Mouse (Mus musculus) heart, embryonic 14.5 days (tissue): Measurements from ENCODE around the gene Sirpb1b. TPM values are rescaled to one million over a fixed set of nuclear protein-coding genes. Genes with fewer than 3 reads are reported as not detected.
"Not testable (repeated sequence)": the region's sequence is repeated elsewhere in the genome, so short reads cannot be mapped to it uniquely, and the experiment has no call there.

Experiments
- ATAC-seq: fragments of 200-750 bp; cut with Nextera tagmentation; 2 replicates; pipeline ENCODE4 v1.8.0; 2017; ENCODE audit warnings: low read depth, moderate TSS enrichment; ENCODE audit not compliant: insufficient number of reproducible peaks, insufficient read depth, low FRiP score
- H3K27ac ChIP-seq, 2 experiments: fragments of 200-500 bp in 1 of 2; fragments of 300-500 bp in 1 of 2; sonication (generic) in 1 of 2; replicated peaks in 1 of 2; 2 replicates each; pipeline ENCODE4 v1.5.1; 2012 to 2014; ENCODE audit warnings: low read depth in 2 of 2, low read length in 2 of 2, control low read depth in 1 of 2, mild to moderate bottlenecking in 1 of 2, mixed read lengths in 1 of 2; ENCODE audit not compliant: control insufficient read depth in 1 of 2, insufficient read depth in 1 of 2
- H3K27me3 ChIP-seq: fragments of 300-500 bp; sonication (generic); 2 replicates; pipeline ENCODE4 v1.6.1; 2014; ENCODE audit warnings: mild to moderate bottlenecking, low read length, control low read depth; ENCODE audit not compliant: control insufficient read depth, insufficient read depth
- H3K36me3 ChIP-seq: fragments of 300-500 bp; sonication (generic); 2 replicates; pipeline ENCODE4 v1.6.1; 2014; ENCODE audit warnings: mild to moderate bottlenecking, control low read depth, low read length, mixed read lengths; ENCODE audit not compliant: control insufficient read depth, insufficient read depth
- H3K4me1 ChIP-seq, 2 experiments: fragments of 200-500 bp in 1 of 2; fragments of 300-500 bp in 1 of 2; sonication (generic) in 1 of 2; 2 replicates each; pipeline ENCODE4 v1.6.1; 2012 to 2014; ENCODE audit warnings: low read length in 2 of 2, control low read depth in 1 of 2, mixed read lengths in 1 of 2; ENCODE audit not compliant: control insufficient read depth in 2 of 2, insufficient read depth in 2 of 2
- H3K4me2 ChIP-seq: fragments of 300-500 bp; sonication (generic); 2 replicates; pipeline ENCODE4 v1.6.1; 2014; ENCODE audit warnings: mild to moderate bottlenecking, low read length
- H3K4me3 ChIP-seq, 2 experiments: fragments of 200-500 bp in 1 of 2; fragments of 300-500 bp in 1 of 2; sonication (generic) in 1 of 2; 2 replicates each; pipeline ENCODE4 v1.5.1; 2012 to 2014; ENCODE audit warnings: low read length in 2 of 2, mild to moderate bottlenecking in 2 of 2, control low read depth in 1 of 2, low read depth in 1 of 2, moderate library complexity in 1 of 2; ENCODE audit not compliant: control insufficient read depth in 1 of 2, insufficient read depth in 1 of 2
- H3K9ac ChIP-seq: fragments of 300-500 bp; sonication (generic); 2 replicates; pipeline ENCODE4 v1.6.1; 2014; ENCODE audit warnings: mild to moderate bottlenecking, low read length
- H3K9me3 ChIP-seq: fragments of 300-500 bp; sonication (generic); 2 replicates; pipeline ENCODE4 v1.6.1; 2016; ENCODE audit warnings: low read length, control low read depth; ENCODE audit not compliant: control insufficient read depth
- WGBS: fragments of 180-500 bp; shearing (Covaris S2); extraction: QIAGEN DNeasy Blood & Tissue Kit; methylation state at CpG from one replicate; pipeline ENCODE4 v1.1.7; 2014; 5-methylcytosine and 5-hydroxymethylcytosine counted together
- polyA plus RNA-seq: library from polyadenylated mRNA; unstranded; fragments of >200 nt; fragmentation: Nextera tagmentation; extraction: Ambion mirVana; gene quantifications from 2 replicates; pipeline ENCODE4 v1.2.1, GENCODE M21; 2014

Gene Sirpb1b
- polyA plus RNA-seq, 1 experiment from 2014 or later = not detected

DNA sequence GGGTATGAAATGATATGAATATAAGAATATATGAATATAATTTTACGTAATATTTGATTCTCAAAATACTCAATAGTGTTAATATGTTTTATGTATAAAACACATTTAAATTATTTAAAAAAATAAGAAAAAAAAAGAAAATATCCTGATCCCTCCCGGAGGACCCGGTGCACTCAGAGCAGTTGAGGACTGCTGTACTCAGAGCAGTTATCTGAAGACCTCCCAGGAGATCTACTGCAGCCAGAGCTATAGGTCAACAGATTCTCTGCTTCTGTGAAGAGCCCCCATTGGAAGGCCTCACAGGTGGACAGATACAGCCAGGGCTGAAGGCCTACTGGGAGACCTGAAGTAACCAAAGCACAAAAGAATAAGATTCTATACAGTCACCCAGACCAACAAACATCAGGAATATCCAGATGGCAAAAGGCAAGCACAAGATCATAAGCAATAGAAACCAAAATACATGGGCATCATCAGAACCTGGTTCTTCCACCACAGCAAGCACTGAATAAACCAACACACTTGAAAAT is 67.0 kb downstream of the Sirpb1b start:
- H3K27me3 ChIP-seq, H3K4me3 ChIP-seq, H3K9ac ChIP-seq, H3K9me3 ChIP-seq, H3K27ac ChIP-seq, ATAC-seq, H3K36me3 ChIP-seq, H3K4me1 ChIP-seq, H3K4me2 ChIP-seq: not testable (repeated sequence)
- WGBS = 70% methylated on average over 3 of the region's 3 CpGs

DNA sequence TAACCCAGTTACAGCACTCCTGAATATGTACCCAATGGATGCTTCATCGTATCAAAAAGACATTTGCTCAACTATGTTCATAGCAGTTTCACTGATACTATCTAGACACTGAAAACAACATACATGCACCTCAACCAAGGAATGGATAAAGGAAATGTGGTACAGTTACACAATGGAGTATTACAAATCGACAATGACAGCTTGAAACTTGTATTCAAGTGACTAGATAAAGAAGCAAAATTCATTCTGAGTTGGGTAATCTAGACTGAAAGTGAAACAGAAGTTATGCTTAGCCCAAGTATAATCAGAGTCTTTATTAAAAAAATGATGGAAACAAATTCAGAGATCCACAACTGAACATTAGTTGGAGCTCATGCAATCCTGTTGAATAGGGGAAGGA is 100.0 kb downstream of the Sirpb1b start:
- H3K36me3 ChIP-seq, H3K9me3 ChIP-seq, H3K9ac ChIP-seq, H3K27ac ChIP-seq, ATAC-seq, H3K4me2 ChIP-seq, H3K4me1 ChIP-seq, H3K27me3 ChIP-seq, H3K4me3 ChIP-seq: not testable (repeated sequence)
- WGBS = 74% methylated on average over 1 of the region's 2 CpGs

DNA sequence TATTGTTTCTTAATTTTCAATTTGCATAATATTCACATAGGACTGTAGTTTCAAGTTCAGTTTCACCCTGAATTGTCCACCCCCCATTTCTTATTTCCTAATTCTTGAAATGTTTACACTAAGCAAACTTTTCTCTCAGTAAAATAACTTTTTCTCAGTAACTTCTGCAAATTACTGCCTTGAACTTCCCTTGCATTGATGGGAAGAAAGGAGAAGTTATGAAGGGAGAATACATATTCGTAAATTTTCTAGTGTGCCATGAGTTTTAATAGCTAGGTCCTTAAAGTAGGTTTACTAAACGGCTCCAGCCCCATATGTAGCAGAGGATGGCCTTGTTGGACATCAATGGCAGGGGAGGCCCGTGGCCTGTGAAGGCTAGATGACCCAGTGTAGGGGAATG is 104.7 kb downstream of the Sirpb1b start:
- not testable (repeated sequence) for H3K36me3 ChIP-seq, H3K4me1 ChIP-seq, H3K9me3 ChIP-seq, H3K27me3 ChIP-seq, H3K4me2 ChIP-seq, H3K4me3 ChIP-seq, ATAC-seq, H3K9ac ChIP-seq, H3K27ac ChIP-seq
- WGBS = 58% methylated on average over 1 of the region's 3 CpGs

Other genes starting within 250 kb of the Sirpb1b start
- gene Gm9733, start 242.8 kb downstream of the Sirpb1b start, polyA plus RNA-seq = not detected in 2 replicates
- 0.20 TPM in 1 of 2 replicates, not detected in the other for gene Sirpb1a, start 148.5 kb downstream of the Sirpb1b start, polyA plus RNA-seq